Mouse (Mus musculus): ENCODE measurements around the gene Nprl2. TPM values are rescaled to one million over a fixed set of nuclear protein-coding genes. Genes with fewer than 3 reads are reported as not detected.

Nprl2 gene
- total RNA-seq, 2 experiments from 2014 or later, result 17.3 to 18.9 TPM

- intact Hi-C loops (cut with DNase I), result no loop called here
- no peak for DNase-seq (ENCODE audit: low spot score)
Observed at GRCm38 (mm10) chr9:107590773-107591060, 48.7 kb downstream of the Nprl2 start.

GRCm38 (mm10) chr9:107593101-107593976, 51.3 kb downstream of the Nprl2 start:
- intact Hi-C loops (cut with DNase I), result no loop called here
- no peak for DNase-seq (ENCODE audit: low spot score)

GRCm38 (mm10) chr9:107594281-107595062, 52.4 kb downstream of the Nprl2 start:
- intact Hi-C loops (cut with DNase I), result no loop called here
- DNase-seq (ENCODE audit: low spot score), result no peak

Other genes starting within 250 kb of the Nprl2 start
- 100 to 1,000 TPM; 122 to 198 TPM for gene Cish, start 246.2 kb upstream of the Nprl2 start, total RNA-seq (2021)
- 10 to 100 TPM; 23.0 to 26.9 TPM for gene Hemk1, start 203.9 kb upstream of the Nprl2 start, total RNA-seq (2021)
- 1 to 10 TPM; 4.8 to 5.9 TPM for gene 6430571L13Rik, start 201.6 kb upstream of the Nprl2 start, total RNA-seq (2021)
- 10 to 100 TPM; 12.3 to 13.4 TPM for gene Cacna2d2, start 142.6 kb upstream of the Nprl2 start, total RNA-seq (2021)
- gene Tmem115, start 8.3 kb upstream of the Nprl2 start, total RNA-seq (2021), result 10 to 100 TPM; 20.6 to 21.4 TPM
- gene Cyb561d2, start within 50 bp of the Nprl2 start, total RNA-seq (2021), result 1 to 10 TPM; 3.1 to 3.5 TPM
- gene Zmynd10, start 5.1 kb downstream of the Nprl2 start, total RNA-seq (2021), result not detected
- gene Rassf1, start 9.3 kb downstream of the Nprl2 start, total RNA-seq (2021), result 10 to 100 TPM; 12.1 to 16.7 TPM
- 10 to 100 TPM; 28.6 to 30.4 TPM for gene Tusc2, start 21.0 kb downstream of the Nprl2 start, total RNA-seq (2021)
- 10 to 100 TPM; 35.4 to 36.2 TPM for gene Hyal2, start 25.7 kb downstream of the Nprl2 start, total RNA-seq (2021)
- 1 to 10 TPM; 5.3 TPM for gene Hyal1, start 34.7 kb downstream of the Nprl2 start, total RNA-seq (2021)
- gene Naa80, start 36.7 kb downstream of the Nprl2 start, total RNA-seq (2021), result 10 to 100 TPM; 14.0 to 18.4 TPM
- under 1 TPM; 0.45 to 0.62 TPM for gene Hyal3, start 38.6 kb downstream of the Nprl2 start, total RNA-seq (2021)
- 10 to 100 TPM; 44.6 to 45.8 TPM for gene Ifrd2, start 45.4 kb downstream of the Nprl2 start, total RNA-seq (2021)
- gene Sema3b, start 67.0 kb downstream of the Nprl2 start, total RNA-seq (2021), result 10 to 100 TPM; 15.0 to 17.8 TPM
- 100 to 1,000 TPM; 241 to 257 TPM for gene Gnai2, start 93.1 kb downstream of the Nprl2 start, total RNA-seq (2021)
- 10 to 100 TPM; 62.0 to 69.7 TPM for gene Slc38a3, start 127.3 kb downstream of the Nprl2 start, total RNA-seq (2021)
- not detected for gene Gnat1, start 137.5 kb downstream of the Nprl2 start, total RNA-seq (2021)
- gene Sema3f, start 168.2 kb downstream of the Nprl2 start, total RNA-seq (2021), result 10 to 100 TPM; 15.1 to 15.8 TPM
- gene Rbm5, start 228.8 kb downstream of the Nprl2 start, total RNA-seq (2021), result 10 to 100 TPM; 48.0 to 62.7 TPM

Measured in heart, postnatal 25 days (tissue).